Mouse (Mus musculus) gastrocnemius, postnatal 4 days (tissue): Measurements from ENCODE around the gene Adgb. TPM values are rescaled to one million over a fixed set of nuclear protein-coding genes. Genes with fewer than 3 reads are reported as not detected.
A peak's percentile ranks its signal among the peaks of the same experiment; 100 is the strongest.

Source experiments
- DNase-seq, 2 experiments: peaks; one replicate each; pipeline ENCODE4 v3.0.0; 2021 to 2022; ENCODE audit warnings: low spot score in 2 of 2, mixed read lengths in 2 of 2
- total RNA-seq, 2 experiments: library from RNA; stranded (reverse); gene quantifications; 2 replicates each; pipeline ENCODE4 v1.2.3; 2021

Gene Adgb
- total RNA-seq, 2 experiments from 2014 or later: 0.23 TPM; not detected in 1

DNA sequence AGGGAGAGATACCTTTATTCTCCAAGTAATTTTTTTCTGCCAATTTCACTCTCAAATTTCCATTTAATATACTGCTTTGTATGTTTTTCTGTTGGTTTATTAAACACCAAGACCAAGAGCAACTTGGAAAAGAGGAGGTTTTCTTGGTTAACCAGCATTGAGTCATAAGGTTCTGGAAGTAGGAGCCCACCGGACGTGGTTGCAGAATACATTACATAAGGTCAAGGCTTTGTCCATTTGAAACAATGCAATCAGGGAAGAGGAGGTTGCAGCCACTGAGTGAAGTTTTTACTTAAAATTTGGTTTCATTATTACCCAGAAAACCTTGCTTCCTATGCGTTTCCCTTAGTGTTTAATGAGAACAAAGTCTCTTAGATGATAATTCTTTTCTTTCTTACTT lies 119.9 kb downstream of the Adgb start:
- DNase-seq: no peak

DNA sequence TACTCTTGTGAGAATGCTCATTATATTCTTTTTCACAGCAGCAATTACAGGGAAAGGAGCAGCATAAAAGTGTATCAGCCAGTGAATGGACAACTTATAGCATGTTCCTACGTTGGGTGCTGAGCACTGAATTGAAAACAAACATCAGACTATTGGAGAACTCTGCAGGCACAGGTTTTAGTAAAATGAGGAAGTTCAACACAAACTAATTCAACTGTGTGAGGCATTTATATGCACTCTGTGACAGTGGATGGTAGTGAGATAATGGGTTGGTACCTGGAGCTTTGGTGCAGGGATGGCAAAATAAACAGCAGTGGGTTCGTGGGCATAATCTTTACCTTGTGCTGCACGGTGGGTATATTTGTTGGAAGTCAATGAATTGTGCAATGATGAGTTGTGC lies 121.6 kb downstream of the Adgb start:
- no peak for DNase-seq

DNA sequence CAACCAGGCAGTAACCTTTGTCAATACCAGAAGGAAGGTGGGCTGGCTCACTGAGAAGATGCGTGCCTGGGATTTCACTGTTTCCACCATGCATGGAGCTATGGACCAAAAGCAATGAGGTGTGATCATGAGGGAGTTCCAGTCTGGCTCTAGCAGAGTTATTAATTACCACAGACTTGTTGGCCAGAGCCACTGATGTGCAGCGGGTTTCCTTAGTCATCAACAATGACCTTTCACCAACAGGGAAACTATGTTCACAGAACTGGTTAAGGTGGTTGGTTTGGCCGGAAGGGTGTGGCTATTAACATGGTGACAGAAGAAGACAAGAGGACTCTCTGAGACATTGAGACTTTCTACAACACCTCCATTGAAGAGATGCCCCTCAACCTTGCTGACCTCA lies 128.2 kb downstream of the Adgb start:
- no peak for DNase-seq

DNA sequence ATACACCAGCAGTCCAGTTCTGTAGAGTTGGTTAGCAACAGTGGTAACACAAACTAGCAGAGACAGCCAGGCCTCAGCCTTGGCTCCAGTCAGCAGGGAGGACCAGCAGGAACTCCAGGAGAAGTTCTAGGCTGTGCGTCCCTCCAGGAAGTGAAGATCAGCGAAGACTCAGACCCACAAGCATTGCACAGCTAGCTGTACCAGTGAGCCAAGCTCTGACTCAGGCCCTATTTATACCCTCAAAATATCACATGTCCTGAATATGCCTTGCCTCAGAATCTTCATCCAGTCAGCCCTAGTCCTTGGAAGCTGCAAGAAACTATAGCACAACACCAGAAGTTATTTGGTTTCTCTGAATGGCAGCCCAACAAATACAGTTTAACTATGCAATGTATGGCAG lies 146.6 kb downstream of the Adgb start:
- no peak for DNase-seq

DNA sequence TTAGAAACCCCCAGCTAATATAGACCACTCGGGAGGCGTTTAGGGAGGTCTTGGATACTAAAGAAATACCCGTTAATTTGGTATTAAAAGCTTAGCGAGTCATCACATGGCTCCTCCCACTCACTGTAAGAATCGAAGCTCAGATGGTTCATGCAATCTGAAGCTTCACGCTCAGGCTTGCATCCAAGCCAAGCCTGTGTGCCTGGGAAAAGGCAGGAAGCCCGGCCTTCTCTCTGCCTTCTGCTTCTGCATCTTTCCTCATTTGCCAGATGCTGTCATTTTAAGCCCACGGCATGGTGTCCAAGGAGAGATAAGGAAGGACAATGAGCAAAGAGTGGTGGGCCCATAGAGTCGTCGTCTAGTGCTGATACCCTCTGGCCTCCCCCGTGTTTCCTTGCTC lies 149.2 kb downstream of the Adgb start:
- no peak for DNase-seq

DNA sequence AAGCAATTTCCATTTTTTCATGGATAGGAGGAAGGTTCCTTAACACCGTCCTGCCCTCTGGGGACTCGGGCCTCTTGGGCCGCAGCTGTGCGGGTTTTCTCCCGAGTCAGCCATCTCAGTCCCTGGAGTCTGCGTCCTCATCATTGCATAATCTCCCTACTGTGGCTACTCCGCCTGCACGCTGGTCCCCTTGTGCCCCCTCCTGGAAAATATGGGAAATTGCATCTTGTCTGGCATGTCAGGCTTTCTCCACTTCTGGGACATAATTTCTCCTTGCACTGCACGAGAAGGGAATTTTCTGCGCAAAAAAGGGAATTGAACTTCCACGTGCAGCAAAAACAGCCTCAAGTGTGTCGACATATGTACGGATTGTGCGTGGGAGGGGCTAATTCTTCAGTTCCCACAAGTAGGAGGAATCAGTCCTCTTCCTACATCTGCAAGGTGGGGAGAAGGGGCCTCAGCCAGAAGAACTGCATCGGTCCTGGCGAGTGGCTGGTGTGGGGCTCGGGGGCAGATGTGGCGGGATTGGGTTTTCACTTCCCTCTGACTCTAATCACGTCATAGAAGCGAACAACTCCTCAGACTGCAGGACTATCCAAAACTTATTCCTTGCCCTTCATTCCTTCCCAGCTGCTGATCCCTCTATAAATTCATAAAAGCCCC lies 150.9 kb downstream of the Adgb start:
- DNase-seq: peak; percentile 22 to 53

DNA sequence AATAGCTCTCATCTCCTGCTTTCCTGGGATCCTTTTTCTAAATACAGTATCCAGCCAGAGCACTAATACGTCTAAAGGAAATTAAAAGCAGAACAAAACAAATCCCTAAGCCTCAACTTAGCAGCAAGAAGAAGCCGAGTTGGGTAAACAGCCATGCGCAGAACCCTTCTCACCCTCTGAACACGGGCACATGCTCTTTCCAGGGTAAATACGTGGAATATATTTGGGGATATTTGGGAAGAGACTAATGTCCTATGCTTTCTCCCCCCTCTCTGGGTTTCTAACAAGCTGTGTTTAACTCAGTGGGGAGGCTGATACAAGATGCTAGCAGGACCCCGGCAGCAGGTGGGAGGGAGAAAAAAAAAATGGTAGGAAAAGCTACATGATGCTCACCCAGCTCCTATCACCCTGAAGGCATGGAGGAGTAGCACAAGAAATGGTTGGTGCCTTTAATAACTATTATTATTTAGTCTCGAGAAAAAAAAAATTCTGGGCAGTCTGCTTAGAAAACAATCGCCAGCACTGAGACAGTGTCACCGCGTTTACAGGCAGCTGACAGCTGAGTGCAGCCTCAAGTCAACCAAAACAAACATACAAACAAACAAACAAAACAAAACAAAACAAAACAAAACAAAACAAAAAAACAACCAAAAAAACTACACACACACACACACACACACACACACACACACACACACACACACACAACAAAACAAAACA lies 151.6 kb downstream of the Adgb start:
- DNase-seq: no peak

DNA sequence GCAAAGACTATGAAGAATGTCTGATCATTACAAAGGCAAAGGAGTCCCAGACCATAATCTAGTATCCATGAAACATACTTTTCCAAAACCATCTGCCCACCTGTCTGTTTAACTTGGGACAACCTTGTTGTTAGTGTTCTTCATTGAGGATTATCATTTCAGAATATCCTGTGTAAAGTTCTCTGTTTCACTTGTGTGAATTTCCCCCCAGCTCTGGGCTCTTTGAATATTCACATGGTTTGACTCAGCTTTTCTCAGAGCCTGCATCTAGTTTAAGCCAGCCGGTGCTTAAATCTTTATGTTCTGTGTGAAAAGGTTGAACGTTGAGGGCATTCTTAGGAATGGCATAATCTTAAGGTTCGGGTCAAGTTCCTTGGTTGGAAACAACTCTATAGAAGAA lies 154.0 kb downstream of the Adgb start:
- DNase-seq: no peak

DNA sequence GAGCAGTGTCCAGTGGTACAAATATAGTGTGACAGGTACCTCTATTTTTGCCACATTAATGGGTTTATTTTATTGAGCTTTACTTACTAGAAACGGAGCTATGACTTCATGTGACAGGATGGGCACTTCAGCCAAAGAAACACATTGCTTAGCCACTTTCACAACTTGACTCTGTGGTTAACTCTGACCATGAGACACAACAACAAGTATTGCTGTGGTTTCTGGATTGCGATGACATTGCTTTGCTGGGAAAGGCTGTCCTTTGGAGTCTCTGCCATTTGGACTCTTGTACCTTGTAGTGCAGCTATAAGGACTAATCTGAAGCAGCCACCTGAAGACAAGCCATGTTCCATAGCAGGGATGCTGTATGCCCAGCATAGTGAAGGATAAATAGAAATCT lies 156.5 kb downstream of the Adgb start:
- DNase-seq: no peak

DNA sequence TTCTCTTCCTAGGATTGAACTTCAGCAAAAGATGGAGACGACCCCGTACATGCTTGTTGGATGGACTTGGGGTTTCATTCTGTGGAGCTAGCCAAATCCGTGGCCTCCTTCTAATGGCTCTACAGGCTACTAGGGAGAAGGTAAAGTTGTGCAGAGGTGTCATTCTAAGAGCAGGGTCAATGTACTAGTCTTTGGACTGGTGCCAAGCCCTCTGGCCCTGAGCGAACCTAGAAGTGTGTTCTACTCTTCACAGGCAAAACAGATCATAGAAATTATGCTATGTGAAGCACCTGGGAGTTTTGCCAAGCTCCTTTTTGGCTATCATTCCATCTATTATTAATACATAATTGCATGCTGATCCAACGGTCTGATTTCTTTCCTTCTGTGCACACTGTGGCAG lies 157.6 kb downstream of the Adgb start:
- no peak for DNase-seq

DNA sequence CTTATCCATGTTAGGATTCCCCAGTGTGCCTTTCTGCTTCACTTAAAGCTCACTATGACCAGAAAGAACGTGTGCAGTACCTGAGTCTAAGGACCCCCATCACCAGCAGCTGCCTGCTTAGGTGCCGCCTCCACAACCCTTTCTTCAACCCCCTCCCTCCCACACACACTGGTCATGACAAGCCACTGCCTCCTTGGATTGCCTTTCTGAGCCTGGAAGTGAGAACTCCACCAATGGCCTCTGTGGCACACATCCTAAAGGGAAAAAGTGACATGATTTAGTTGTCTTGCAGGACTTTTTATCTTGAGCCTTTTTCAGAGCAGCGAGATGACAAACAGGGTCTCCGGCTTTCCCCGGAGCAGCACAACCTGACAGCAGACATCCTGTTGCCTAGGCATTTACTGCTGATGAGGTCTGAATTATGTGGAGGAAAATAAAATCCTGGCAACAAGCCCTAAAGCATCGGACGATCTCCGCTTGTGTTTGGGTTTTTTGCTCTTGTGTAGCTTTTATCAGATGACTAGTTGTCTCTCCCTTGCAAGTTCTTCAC lies 162.2 kb downstream of the Adgb start:
- no peak for DNase-seq

DNA sequence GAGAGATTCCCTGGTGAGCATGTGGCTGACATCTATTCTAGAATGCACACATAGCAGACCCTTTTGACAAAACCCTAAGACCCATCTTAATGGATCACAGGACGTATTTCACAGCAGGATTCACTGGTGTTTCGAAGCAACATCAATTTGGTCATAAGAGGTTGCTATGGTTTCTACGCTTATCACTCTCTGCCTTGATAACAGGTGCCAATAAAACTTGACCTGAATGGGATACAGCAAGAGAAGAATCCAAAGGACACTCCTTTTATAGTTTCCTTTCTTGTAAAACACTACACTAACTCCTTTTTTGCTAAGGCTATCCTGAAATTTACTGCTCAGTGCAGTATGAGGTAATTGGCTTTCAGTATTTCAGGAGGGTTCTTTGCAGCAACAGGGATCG lies 163.1 kb downstream of the Adgb start:
- no peak for DNase-seq

DNA sequence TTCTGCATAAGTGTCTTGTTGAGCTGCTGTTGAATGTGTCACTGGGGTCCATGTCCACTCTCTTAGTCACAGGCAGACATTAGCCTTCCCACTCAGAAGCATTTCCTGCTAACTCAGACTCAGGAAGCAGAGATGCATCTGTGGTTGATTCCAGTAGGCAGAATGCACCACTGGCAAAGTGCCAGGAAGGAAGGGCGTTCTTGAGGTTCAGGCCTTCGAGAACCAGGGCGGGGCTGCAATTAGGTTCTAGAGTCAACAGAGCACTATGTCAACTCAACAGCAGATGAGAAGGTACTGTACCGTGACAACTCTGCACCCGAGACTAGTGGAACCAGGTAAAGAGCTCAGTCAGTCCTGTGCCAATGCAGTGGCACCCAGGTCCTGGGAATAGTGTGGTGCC lies 164.7 kb downstream of the Adgb start:
- no peak for DNase-seq

DNA sequence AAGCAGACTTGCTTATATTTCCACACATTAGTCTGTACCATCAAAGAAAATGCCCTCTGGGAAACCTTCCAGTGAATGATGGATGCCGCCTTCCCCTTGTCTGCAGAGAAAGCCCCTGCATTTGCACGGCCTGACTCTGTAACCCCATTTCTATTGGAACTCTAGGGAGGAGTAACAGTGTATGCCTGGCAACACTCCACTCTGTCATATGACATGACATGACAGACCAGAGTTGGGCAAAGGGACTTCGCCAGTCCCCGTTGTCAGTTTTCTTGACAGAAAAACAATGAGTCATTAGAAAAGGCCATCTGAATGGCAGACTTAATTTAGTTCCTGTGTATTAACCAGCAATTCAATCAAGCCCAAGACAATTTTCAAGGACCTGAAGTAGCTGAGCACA lies 167.8 kb downstream of the Adgb start:
- no peak for DNase-seq

DNA sequence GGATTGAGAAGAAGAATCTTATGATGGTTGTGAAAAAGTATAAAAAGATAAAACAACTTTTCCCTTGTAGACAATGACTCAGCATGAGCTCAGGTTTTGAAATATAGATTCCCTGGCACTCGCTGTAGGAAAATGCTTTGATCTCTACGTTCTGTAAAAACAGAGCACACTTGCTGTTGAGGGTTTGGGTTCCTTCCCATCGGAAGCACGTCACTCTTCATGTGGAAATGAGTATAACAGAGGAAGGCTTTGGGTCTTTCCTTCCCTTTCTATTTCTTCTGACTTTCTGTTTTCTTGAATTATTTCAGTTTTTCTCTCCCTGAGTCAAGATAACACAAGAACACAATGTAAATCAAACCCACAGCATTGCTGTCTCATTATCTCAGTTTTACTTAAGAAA lies 170.4 kb downstream of the Adgb start:
- DNase-seq: no peak

DNA sequence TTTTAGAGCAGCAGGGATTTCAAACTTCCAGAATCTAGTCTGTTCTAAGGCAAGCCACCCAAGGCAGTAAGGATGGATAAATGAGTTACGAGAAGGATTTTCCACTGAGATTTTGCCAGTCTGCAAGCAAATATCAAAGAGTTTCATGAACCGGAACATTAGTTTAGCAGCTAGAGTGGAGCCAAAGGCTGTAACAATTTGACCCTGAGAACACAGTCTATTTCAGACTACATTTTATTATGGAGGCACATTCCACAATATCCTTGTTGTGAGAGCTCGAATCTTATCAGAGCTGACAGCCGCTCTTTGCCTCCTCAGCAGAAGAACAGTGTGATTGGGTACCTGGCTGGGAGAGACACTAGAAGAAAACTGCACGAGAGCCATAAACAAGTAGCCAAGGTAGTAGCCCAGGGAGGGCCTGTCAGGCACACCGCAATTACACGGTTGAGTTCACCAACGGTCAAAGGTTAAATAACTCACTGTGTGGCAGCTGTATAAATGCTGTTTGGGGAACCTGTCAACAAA lies 171.1 kb downstream of the Adgb start:
- DNase-seq: no peak

DNA sequence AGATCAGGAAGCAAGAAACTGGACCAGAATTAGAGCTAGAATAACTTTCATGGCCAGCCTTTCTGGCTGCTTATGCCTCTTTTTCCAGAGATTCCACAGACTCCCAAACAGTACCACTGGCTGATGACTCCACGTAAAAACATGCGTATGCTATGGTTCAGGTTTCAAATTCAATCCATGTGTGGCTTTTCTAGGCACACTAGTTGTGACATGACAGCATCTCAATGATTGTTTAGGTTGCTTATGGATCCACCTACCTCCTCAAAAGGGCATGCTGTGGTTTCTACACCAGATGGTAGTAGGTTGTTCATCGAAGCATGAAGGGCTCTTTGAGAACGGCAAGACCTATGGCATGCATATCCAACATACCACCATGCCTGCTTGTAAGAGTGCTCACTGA lies 172.1 kb downstream of the Adgb start:
- no peak for DNase-seq

DNA sequence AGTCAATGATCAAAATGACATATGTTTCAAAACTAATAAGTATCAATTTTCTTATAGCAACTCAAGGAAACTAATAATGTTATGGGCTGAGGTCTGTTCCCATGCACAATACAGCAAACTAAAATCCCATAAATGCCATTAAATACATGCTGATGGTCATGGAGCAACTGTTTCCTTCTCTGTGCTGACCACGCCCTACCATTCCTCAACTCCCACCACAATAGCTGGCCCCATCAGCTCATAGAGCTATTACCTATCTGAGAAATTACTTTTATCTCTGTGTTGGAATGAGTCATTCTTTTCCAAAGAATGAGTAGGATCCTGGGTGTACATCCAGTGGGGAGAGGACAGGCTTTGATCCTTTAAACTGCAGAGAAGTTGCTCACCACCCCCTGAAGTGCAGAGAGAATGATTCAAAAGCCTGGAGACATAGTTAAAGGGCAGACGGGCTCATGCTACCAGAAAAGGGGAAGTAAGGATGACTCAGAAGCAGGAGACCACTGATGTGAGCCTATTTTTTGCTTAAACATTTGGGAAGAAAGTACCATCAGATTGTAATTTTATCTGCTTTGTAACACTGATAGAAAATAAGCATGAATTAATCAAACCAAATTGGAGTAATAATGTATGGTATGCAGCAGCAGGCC lies 184.8 kb downstream of the Adgb start:
- no peak for DNase-seq
